Mouse (Mus musculus): ENCODE data around the gene Limd2.

- TF ChIP-seq TAL1 (IDR thresholded peaks at IDR 0.05; ENCODE audit: low read length) (no peak), GATA1 (IDR thresholded peaks at IDR 0.05; ENCODE audit: low read length) (no peak)
These were observed 10.1 kb upstream of the Limd2 start for GRCm38 (mm10) chr11:106170807-106171206.
